Mouse (Mus musculus) liver, adult 2 months (tissue): ENCODE measurements around the gene Cnpy3.

Source experiments
- CTCF ChIP-seq: fragments of 200-500 bp; IDR thresholded peaks from 2 replicates; pipeline ENCODE4 v1.5.1; 2011; ENCODE audit warnings: low read depth, low read length, control low read depth
- POLR2A ChIP-seq: fragments of 200-500 bp; IDR thresholded peaks from 2 replicates; pipeline ENCODE4 v1.6.1; 2011; ENCODE audit warnings: low read length, control low read depth; ENCODE audit not compliant: insufficient read depth; ENCODE audit errors: extremely low read depth

DNA sequence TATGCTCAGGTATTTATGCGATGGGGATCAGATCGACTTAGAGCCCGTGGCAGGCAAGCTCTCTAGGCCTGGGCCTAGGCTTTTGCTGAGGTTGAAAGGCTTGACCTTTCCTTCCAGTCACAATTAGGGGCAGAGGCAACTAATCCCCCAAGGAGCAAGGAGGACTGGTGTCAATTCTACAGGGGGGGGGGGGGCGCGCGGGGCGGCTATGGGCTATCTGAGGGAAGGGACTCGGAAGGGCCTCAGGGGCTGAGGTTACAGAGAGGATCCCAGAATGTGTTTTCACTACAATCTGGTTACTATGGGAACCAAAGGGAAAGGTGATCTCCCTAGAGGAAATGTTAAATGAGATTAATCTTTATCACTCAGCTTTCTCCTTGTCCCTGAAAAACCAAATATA lies 45.4 kb upstream of the Cnpy3 start:
- TF ChIP-seq POLR2A = no peak
- no peak for TF ChIP-seq CTCF
